ENCODE assay signal across 8 mouse cellular contexts in the genomic region with DNA sequence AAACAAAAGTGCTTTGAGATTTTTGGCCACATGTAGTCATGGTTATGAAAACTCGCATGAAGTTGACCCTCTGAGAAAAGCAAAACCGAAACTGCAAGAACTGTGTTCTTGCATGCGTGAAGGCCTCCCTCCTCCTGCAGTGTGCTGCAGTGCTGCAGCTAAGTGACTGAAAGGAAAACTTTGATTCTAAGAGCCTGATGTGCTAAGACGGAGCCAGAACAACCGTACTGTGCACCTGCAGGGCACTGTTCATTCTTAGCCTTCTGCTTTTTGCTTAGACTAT. TPM values are rescaled to one million over a fixed set of nuclear protein-coding genes. Genes with fewer than 3 reads are reported as not detected.
A peak's percentile ranks its signal among the peaks of the same experiment; 100 is the strongest.
DNase-seq lines count a peak whose midpoint lies in the region; ATAC-seq and TF ChIP-seq lines count a peak whose summit lies in the region.

No protein-coding gene starts in this region.

- H3K9ac ChIP-seq in kidney, embryonic 15.5 days = no peak overlapping the region; the same call in 1 of the 2 replicates

- WGBS in heart, embryonic 10.5 days = 21% methylated on average over 5 of the region's 5 CpGs
- 8% methylated on average over 5 of the region's 5 CpGs for WGBS in kidney, embryonic 15.5 days

- no peaks in the 10 kb centered on the region for H3K27me3 ChIP-seq in Patski
- peaks cover 33% of the 10 kb centered on the region for H3K27me3 ChIP-seq in heart, embryonic 10.5 days (ENCODE audit: insufficient read depth, poor library complexity, severe bottlenecking)
- H3K27me3 ChIP-seq in kidney, embryonic 15.5 days = peaks cover 23% of the 10 kb centered on the region
- H3K27me3 ChIP-seq in megakaryocyte, embryonic 14.5 days (replicated peaks) = peaks cover 43% of the 10 kb centered on the region

- POLR2A ChIA-PET in Patski (lab: Charles Lee) = interaction anchor here (0.9 kb wide), 1 partner anchor 19 kb away, joined by 3 read pairs; no protein-coding TSS in a partner anchor

- peaks cover 9% of the 10 kb centered on the region for H3K4me1 ChIP-seq in heart, embryonic 10.5 days
- peaks cover 12% of the 10 kb centered on the region; the same call in 1 of the 2 replicates for H3K4me1 ChIP-seq in kidney, embryonic 15.5 days
- H3K4me1 ChIP-seq in megakaryocyte, embryonic 14.5 days = peaks cover 15% of the 10 kb centered on the region

- CTCF ChIA-PET in Patski (lab: Charles Lee) = interaction anchor here (1.8 to 3.0 kb wide), 4 partner anchors 10 to 43 kb away, joined by 5 to 21 read pairs (median 8); partner anchors contain the start of gene Ggct

- H3K4me2 ChIP-seq in kidney, embryonic 15.5 days = peak overlapping the region; percentile 87

- DNase-seq in A20 (ENCODE audit: low read depth, low spot score) (peak; percentile 74), Patski (ENCODE audit: low read depth, low spot score) (peak; percentile 9)
- no peak for DNase-seq in heart, embryonic 10.5 days (ENCODE audit: low spot score)
- peak; percentile 48 for DNase-seq in thymus, postnatal 14 days
- DNase-seq in left cerebral cortex, adult 11 months (ENCODE audit: low spot score) = no peak
- no peak for DNase-seq in right cerebral cortex, postnatal 36 days (ENCODE audit: low spot score in 2 of 2)

- no peak overlapping the region for H3K27ac ChIP-seq in heart, embryonic 10.5 days
- H3K27ac ChIP-seq in kidney, embryonic 15.5 days = no peak overlapping the region

- no peaks in the 10 kb centered on the region for H3K9me3 ChIP-seq in heart, embryonic 10.5 days
- H3K9me3 ChIP-seq in kidney, embryonic 15.5 days (replicated peaks) = no peaks in the 10 kb centered on the region
- H3K9me3 ChIP-seq in megakaryocyte, embryonic 14.5 days = no peaks in the 10 kb centered on the region

- in situ Hi-C loops in Patski (cut with MboI; ENCODE audit: low pct_unique_long_range_greater_than_20kb) = no loop called here

- peak; percentile 40 for ATAC-seq in Patski
- ATAC-seq in kidney, embryonic 15.5 days (replicated peaks; ENCODE audit: low FRiP score) = no peak; the same call in 1 of the 2 replicates

- peak overlapping the region; percentile 69 for H3K4me3 ChIP-seq in heart, embryonic 10.5 days
- peak overlapping the region; percentile 62 for H3K4me3 ChIP-seq in kidney, embryonic 15.5 days (replicated peaks)
- H3K4me3 ChIP-seq in megakaryocyte, embryonic 14.5 days (replicated peaks) = peak overlapping the region; percentile 96

- no peak for TF ChIP-seq CTCF in Patski (IDR thresholded peaks at IDR 0.05)

- H3K36me3 ChIP-seq in heart, embryonic 10.5 days = no peaks in the 10 kb centered on the region
- no peaks in the 10 kb centered on the region for H3K36me3 ChIP-seq in kidney, embryonic 15.5 days
- H3K36me3 ChIP-seq in megakaryocyte, embryonic 14.5 days (replicated peaks; ENCODE audit: low read length) = no peaks in the 10 kb centered on the region

RNA-seq across cellular contexts. Expression of gene Nod1, which starts 0.5 kb away (rescaled TPM):
- 6.3 TPM for polyA plus RNA-seq in Patski (2021)
- 3.6 and 3.8 TPM in 2 replicates for polyA plus RNA-seq in heart, embryonic 10.5 days (2016; fragmentation: Nextera tagmentation; extraction: Ambion mirVana)
- polyA plus RNA-seq in kidney, embryonic 15.5 days (2015; fragmentation: Nextera tagmentation; extraction: Ambion mirVana) = 3.6 and 5.1 TPM in 2 replicates
- polyA plus RNA-seq in megakaryocyte, embryonic 14.5 days (2012; ENCODE audit: insufficient read depth, low replicate concordance) = 1.5 TPM in 1 of 2 replicates, not detected in the other

RNA-seq across cellular contexts. Expression of gene Ggct, which starts 19.9 kb away (rescaled TPM):
- polyA plus RNA-seq in Patski (2021) = 14.2 TPM
- 8.1 and 8.3 TPM in 2 replicates for polyA plus RNA-seq in heart, embryonic 10.5 days (2016; fragmentation: Nextera tagmentation; extraction: Ambion mirVana)
- polyA plus RNA-seq in kidney, embryonic 15.5 days (2015; fragmentation: Nextera tagmentation; extraction: Ambion mirVana) = 8.8 and 9.0 TPM in 2 replicates
- 4.2 and 18.6 TPM in 2 replicates for polyA plus RNA-seq in megakaryocyte, embryonic 14.5 days (2012; ENCODE audit: insufficient read depth, low replicate concordance)

Comparison
In these comparisons a context has a peak if more than half of its experiments do, and no peak if none do; other contexts are left out.
1. DNase-seq: peak in A20 (single experiment), Patski (single experiment) and thymus, postnatal 14 days (single experiment); none in heart, embryonic 10.5 days (single experiment), left cerebral cortex, adult 11 months (single experiment) and right cerebral cortex, postnatal 36 days (0 of 2).
2. Peak in every context shown above with its lines, with median percentiles within 50 percentile points of each other: H3K4me3 ChIP-seq.